Mouse (Mus musculus) 3T3-L1 (cell line): ENCODE measurements around the gene Slc38a7.
"Not testable (repeated sequence)": the region's sequence is repeated elsewhere in the genome, so short reads cannot be mapped to it uniquely, and the experiment has no call there.

Experiments used
- DNase-seq: peaks from one replicate; pipeline ENCODE4 v3.0.0-alpha.2; 2015; ENCODE audit warnings: low read depth, low spot score

Slc38a7 gene

DNA sequence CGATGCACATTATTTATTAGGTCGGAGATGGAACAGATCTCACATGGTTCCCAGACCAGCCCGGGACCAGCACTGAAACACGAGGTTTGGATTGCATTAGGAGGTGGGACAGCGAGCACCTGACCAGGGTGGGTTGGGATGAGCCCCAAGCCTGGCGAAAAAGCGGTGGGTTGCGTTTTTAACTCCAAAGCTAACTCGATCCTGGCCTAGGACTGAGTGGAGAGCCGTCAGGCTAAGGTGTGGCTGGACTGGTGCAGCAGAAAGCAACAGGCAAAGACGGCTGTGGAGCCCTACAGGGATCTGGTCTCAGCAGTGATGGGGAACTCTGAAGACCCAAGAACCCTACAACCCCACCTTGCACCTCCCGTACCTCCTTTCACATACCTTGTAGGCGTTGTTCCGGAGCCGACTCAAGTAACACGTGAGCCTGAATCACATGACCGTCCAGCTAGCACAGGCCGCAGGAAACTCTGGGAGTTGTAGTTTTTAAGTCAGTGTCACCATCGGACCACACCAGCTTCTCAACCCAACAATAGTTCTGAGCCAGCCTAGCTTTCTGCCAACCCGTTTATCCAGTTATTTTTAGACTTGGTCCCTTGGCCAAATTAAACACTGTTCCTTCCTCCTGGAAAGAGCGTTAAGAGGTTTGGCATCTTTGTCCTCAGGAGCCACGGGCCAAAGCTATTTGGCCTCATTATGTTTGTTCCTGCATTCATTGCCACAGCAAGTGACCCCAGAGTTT lies at the start of gene Slc38a7:
Slc38a7 (minus strand) TSS at position 438 of the 742 bp plus-strand sequence.
- DNase-seq: peak; percentile 98

DNA sequence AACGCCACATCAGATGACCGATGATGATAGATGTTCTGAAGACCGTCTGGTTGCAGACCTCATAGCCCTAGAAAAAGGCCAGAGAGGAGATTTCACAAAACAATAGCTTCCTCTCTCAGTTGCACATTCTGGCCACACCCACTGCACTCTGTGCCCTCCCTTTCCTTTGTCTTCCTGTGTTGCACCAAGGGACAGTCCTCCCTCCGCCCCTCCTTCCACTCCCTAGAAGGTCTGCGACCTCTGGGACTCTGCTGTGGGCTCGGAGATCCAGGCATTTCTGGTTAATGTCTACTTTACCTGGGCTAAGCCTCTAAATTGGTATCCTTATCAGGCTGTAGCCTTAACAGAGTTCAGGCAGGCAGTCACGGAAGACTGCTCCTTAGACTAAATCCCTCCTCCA lies 48.5 kb upstream of the Slc38a7 start:
- no peak for DNase-seq

DNA sequence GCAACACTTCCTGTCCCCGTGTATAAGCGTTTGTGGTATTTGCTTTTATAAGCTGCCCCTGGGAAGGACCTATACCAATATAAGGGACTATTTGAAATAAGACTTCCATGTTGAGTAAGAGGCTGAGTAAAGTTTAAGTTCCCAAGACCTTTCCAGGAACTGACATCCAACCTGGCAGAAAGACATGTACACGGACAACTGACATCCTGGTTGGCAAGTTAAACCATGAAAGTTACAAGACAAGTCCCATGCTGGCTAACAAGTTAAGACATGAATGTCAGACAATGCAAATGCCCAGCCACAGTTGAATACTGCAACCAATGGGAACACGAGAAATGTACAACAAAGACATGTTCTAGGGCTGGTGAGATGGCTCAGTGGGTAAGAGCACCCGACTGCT lies 40.4 kb upstream of the Slc38a7 start:
- DNase-seq: no peak

DNA sequence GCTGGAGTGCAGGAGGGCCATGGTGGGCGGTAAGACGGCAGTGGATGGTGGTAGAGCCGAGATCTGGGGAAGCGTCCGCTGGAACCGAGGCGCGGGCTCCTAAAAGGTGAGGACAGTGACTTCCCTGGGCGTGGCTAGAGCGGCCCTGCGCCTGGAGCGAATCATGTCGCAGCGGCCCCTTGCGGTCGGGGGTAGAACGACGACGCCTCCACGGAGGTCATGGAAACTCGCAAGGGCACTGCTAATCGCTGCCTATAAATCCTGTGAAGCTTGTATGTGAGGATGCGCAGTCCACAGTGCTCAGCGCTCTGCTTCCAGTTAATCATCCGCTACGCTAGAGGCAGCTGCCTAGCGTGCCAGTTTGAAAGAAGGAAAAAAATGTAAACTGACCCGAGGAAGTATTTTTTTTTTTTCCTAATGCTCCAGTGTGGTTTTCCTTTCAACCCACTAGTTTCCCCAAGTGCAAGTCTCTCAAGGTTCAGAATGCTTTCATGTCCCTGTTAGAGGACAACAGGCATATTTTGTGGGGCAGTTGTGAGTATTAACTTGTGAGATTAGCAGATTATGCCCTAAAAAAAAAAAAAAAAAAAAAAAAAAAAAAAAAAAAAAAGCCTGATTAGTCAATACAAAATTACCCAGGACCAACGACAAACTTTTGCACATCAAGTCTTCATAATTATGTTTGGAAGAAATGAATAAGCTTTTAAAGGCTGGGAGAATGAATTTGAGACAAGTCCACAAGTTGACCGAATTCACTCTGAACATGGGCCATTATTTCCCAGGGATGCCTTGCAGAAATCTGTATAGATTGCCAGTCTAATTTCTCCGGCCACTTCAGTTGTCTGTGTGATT lies 35.2 kb upstream of the Slc38a7 start, which contains the start of gene Got2:
Got2 (minus strand) TSS at position 263 of the 852 bp plus-strand sequence.
- DNase-seq: peak; percentile 99

DNA sequence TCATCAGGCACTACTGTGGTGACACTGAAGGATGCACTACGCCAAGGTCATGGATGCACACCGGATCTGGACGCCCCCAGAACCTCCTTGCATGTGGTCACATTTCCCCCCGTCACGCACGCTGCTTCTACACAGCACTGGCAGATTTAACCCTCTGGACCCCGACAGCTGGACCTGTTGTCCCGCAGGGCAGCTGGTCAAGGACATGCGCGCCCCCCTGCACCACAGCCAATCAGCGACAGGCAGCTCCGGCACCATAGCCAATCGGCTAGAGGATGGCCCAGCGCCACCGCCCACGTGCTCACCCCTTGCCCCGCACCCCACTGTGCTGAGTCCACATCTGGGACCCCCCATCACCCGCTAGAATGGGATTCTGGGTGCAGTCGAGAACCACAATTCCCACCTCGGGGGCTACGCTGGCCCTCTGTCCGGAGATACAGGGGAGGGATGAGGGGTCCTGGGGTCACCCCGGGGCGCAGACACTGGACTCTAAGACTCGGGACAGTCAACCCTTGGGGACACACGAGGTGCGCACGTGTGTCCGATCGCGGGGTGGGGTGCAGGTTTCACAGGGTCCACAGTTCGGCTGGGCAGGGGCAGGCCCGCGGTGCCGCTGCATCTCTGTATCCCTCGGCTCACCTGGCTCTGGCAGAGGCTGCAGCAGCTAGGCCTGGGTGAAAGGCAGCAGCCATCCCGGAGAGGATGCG lies 34.4 kb upstream of the Slc38a7 start:
- DNase-seq: peak; percentile 85

DNA sequence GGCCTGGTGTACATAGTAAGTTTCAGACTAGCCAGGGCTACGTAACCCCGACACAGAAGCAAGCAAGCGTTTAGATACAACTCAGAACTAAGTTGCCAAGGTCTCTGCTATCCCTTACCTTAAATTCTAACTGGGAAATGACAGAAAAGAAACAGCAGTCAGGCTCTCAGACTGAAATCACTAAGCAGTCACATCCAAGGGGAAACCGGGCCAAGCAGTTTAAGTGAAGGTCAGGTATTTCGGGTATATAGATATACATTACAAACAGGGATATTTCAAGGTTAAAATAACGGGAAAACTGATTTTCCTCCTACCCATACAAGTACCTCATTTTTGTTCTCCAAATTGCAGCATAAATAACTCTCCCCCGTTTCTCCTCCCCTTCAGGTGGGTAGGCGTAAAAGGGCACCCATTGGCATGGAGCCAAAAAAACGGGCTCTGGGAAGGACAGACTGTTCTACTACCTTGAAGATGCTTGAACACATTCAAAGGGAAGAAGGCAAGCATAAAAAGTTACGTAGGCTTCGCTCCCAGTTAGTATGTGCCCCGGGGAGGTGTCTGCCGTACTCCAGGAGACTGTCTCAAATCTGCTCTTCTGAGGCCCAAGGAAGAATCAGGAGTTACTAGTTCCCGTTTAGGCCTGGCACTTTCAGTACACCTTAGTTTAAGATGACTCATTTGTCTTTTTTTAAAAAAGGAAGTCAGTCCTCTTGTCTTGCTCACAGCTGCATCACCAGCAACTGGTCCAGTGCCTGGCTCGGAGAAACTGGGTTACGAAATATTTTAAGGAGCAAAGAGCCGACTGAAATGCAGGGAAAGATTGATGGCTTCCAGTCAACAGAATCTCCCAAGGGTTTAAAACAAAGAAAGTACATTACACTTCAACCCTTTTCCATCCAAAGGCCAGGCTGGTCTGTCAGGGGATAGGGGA lies 33.6 kb upstream of the Slc38a7 start:
- DNase-seq: peak; percentile 89

DNA sequence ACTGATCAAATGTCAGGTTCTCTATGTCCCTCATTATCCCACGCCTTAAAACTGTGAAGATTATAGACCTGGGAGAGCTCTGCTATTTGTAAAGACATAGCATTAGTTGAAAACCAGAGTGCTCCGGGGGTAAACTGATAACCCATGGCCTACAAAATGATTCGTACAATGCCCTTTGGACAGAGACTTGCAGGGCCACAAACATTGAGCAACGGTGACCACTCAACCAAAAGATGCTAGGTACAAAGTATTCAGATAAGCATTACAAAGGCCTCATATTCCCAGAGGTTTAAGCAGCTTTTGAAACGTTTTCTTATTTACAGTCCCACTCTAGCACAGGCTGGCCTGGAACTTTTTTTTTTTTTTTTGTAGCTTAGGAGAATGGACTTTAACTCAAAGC lies 32.6 kb upstream of the Slc38a7 start:
- no peak for DNase-seq

DNA sequence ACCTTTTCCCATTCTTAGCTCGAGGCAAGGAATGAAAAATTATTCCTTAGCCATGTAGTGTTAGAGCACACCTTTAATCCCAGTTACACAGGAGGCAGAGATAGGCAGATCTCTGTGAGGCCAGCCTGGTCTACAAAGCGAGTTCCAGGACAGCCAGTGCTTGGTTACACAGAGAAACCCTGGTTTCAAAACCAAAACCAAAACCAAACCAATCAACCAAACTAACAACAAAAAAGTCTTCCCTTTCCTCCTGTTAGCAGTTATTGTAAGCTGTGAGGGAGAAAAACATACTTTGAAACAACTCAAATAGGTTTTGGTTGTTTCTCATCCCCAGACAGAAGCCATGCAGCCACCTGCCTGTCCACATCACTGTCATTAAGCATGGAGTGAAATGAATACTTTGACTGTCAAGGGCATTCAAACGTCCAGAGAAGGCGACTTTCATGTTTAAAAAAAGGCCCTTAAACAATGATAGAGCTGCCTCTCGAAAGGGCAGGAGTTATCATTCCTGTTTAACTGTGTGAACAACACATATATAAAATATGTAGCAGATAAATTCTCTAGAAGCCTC lies 32.0 kb upstream of the Slc38a7 start:
- no peak for DNase-seq

DNA sequence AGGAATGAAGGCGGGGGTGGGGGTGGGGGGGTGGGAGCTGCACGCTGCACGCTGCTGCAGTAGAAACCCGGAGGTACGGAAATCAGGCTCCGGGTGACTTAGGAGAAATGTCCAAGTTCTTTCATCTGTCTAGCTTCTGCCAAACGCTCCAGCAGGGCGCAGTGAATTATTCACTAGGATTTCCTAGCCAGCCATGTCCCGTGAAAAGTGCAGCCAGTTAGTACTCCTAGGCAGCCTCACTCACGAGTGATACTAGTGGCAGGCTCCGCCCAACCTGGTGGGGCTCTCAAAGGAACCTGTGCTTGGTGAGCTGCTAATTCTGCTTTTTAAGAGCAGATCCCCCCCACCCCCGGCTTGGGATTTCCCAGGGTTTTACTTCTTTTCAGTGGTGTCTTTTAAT lies 31.2 kb upstream of the Slc38a7 start:
- DNase-seq: no peak

DNA sequence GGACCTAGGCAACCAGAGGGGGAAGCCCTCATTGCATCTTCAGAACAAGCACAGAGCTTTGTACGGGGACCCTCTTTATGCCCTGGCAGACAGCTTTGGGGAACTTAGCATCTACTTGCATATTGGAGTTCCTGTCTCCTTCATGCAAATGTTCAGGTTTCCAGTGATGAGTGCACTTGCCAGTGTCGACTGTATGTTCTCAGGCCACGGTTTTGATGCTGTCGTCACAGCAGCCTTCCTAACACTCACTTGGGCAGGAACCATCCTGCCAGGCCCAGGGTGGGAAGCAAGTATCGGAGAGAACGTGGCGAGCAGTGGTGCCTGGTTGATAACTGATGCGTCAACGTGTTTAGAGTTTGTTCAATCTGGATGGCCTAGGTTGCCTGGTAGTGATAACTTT lies 28.9 kb upstream of the Slc38a7 start:
- no peak for DNase-seq

DNA sequence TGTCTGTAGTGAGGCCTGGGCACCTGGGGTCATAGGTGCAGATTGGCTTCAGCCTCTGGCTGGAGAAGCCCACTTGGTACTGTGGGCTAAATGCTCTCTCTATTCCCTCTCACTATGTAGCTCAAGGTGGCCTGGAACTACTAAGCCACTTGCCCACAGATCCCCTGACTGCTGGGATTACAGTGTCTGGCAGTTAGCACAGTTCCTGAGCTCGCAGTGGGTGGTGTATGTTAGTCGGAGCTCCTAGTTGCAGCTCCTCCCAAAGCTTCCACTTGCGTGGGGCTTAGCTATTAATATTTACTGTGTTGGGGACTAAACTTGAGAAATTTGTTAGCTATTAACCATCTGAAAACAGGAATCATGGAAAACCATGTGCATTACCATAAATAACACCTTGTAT lies 28.2 kb upstream of the Slc38a7 start:
- no peak for DNase-seq

DNA sequence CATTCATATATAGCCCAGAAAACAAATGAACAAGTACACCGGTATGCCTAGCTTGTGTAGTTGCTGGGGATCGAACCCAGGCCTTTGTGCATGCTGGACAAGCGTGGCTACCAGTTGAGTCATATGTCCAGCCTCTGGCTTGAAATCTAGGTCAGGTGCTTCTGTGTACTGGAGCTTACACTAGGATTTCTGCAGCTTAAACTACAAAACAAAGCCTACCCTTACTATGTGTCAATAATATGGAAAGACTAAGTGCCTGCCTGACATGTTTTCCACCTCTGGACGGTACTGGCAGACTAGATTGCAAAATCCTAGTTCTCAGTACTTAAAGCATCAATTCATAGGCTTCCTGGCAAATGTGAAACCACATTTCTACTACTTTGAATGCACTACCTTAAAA lies 26.5 kb upstream of the Slc38a7 start:
- no peak for DNase-seq

DNA sequence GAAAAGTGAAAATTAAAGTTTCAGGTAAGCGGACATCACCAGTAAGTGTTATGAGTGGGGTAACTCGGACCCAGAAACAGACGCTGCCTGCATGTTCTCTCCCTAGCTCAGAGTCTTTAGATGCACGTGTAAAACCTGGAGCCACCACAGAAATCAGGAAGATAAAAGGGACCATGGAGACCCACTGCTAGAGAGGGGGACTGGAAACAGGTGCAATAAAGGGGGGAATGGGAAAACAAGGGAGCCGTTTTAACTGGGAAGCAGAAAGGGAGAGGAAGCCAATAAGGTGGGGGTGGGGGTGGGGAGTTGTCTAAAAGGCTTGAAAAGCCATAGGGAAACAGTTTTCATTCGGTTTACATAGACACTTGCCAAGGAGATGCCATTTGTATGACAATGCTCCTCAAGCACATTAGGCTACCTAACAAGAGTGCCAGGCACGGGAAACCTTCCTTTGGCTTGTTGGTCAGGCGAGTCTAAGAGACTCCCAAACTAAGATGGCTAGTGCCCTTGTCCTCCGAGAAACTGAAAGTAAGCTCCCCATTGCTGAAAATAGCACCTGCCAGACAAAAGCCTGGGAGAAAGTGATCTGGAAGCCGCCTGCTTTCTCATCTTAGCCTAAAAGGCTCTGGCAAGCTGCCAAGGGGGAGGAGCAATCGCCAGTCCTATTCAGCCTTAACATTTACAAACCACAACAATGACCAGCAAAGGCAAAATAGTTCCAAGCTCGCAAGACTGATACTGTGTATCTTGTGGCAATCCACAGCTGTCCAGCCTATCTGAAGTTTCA lies 25.0 kb upstream of the Slc38a7 start:
- DNase-seq: peak; percentile 59

DNA sequence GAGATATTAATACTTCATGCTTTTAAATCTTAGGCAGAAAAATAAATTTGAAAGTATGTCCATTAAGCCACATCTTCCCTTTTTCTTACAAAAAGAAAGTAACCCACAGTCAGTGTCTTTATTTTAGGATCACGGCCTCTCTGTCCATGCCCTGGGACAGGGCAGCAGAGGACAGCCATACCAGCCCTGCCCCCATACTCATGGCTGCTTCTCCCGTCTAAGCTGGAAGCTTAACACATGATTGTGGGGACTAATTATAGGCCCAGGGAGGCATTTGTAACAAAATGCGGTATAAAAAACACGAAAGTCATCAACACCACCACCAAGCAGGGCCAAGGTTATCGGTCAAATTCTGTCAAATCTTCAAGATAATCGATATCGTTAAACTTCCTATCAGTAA lies 21.9 kb upstream of the Slc38a7 start:
- no peak for DNase-seq

DNA sequence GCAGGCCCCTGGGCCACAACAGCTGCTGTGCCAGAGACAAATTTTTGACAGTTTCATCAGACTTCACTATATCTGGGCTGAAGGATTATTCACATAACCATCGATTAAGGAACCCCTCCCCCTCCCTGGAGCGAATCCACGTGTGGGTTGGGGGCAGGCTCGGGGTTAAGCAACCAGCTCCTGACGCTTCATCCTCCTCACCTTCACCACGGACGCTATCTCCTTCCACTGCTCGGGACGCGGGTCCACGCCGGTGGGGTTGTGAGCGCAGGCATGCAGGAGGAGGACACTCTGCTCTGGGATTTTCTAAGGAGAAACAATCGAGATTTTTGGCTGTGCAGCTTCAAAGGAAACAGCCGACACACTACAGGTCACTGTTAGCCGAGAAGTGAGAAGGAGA lies 18.4 kb upstream of the Slc38a7 start:
- no peak for DNase-seq

DNA sequence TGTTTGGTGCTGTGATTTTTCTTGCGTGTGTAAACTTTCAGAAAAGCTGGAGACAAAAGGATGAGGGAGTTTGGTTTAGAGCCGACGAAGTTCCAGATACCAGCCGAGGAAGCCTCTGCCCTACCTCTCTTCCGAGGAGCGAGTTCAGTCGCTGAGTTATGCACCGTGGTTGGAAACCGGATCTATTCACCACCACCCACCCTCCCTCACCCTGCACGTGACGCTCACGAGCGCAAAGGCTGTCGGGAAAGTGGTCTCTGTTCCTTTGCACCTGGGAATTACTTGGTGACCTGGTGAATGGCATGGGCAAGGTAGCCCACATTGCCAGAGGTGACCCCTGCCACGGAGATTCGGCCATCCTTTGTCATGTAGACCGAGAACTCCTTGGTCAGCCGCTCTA lies 11.5 kb upstream of the Slc38a7 start:
- DNase-seq: not testable (repeated sequence)

DNA sequence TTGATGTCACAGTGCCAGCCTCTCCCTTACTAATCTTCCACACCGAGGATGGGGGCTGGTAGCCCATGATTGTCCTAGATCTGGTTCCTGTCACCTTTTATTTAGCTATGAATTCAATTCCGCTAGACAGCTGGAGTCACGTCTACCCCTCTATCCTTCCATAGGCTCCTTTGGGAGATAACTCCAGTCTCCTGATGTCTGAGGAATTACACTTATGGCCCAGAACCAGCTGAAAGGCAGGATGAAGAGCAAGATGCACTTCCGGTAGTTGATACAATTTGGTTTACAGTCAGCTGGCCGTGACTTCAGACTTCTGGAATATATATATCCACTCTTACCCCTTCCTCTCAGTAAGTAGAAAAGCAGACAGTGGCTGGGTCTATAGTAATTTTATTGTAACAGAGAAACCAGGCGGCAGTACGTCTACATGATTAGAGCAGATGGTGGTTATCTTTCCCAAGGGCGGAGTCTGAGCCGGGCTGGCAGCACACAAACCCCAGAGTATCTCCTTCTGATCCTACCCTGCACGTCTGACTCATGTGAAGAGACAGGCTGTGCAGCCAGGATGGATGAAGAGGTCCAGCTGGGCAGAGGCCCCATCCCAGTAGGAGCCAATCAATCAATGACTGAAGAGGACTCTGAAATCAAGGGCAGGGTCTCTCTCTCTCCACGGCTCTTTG lies 10.6 kb upstream of the Slc38a7 start:
- not testable (repeated sequence) for DNase-seq

DNA sequence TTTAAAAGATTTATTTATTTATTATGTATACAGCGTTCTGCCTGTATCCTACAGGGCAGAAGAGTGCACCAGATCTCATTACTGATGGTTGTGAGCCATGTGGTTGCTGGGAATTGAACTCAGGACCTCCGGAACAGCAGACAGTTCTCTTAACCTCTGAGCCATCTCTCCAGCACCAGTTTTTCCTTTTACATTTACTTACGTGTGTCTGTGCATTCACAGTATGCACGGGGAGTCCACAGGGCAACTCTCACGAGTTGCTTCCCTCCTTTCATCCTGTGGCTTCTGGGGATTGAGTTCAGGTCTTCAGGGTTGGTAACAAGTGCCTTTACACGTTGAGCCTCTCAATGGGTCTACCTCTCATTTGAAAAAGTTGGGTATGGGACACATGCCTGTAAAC lies 835 bp upstream of the Slc38a7 start:
- DNase-seq: no peak

DNA sequence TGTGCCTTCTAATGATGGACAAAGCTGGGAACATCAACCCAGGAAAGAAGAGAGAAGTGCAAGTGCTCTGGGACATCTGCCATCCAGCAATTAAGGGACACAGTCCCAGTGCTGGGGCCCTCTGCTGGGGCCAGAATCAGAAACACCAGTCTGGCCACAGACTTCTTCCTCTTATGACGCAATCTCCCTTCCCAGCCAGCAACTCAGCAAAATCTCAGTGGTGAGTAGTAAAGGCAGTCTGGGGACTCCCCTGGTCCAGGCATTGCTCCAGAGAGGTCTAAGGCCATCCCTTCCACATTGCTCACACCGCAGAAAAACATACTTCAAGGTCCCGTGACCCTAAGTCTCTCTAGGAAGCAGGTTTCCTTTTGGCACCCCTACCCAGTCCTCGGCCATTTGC lies 1.0 kb downstream of the Slc38a7 start:
- peak; percentile 100 for DNase-seq
